Mouse (Mus musculus): ENCODE data around the gene Zfand3. TPM values are rescaled to one million over a fixed set of nuclear protein-coding genes. Genes with fewer than 3 reads are reported as not detected.

Gene Zfand3
- polyA plus RNA-seq, 1 experiment from 2014 or later = 55.1 TPM

DNA sequence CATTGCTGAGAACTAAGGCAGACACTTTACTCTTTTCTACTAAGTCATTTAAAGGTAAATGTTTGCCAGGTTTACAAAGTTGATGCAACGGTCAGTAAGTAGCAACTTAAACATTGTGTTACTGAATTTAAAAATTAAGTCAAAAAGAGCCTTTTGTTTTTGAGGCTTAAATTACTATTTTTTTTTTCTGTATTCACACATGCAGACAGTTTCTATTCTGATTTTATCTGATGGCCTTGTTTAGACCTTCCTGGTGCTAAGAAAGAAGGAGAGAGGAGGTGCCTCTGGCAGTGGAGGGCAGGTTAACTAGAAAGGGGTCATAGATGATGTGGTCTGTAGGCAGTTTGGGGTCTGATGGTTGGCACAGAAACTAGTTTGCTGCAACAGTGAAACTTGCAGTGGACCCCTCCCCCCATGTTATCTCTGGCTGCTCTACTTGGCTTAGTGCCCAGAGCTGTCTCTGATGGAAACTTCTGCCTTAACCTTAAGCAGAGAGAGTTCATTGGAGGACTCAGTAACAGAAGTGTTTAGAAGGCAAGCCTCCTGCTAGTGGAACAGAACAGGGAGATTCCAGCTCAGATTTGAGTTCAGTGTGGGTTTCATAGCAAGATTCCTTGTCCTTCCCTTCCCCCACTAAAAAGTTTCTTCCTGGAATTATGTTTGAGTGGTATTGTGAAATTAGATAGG is 23.0 kb downstream of the Zfand3 start:
- no peak overlapping the region for H3K27ac ChIP-seq (replicated peaks; ENCODE audit: low read depth, low read length)
- H3K4me2 ChIP-seq (ENCODE audit: low read depth, severe bottlenecking) = no peak overlapping the region
- H3K9me3 ChIP-seq (ENCODE audit: control insufficient read depth, low read length) = no peaks in the 10 kb centered on the region
- no peak for ATAC-seq (ENCODE audit: insufficient number of reproducible peaks, low FRiP score, low TSS enrichment, low read depth)
- DNase-seq (ENCODE audit: low spot score) = no peak
- WGBS = 88% methylated on average over 1 of the region's 1 CpGs
- H3K4me1 ChIP-seq (ENCODE audit: control insufficient read depth, insufficient read depth, low read length) = peaks cover 6% of the 10 kb centered on the region
- H3K9ac ChIP-seq (ENCODE audit: low read length) = no peak overlapping the region
- no peaks in the 10 kb centered on the region for H3K27me3 ChIP-seq (ENCODE audit: control insufficient read depth, insufficient read depth, low read length)
- H3K36me3 ChIP-seq (ENCODE audit: control insufficient read depth, insufficient read depth, low read length) = no peaks in the 10 kb centered on the region
- no peak overlapping the region for H3K4me3 ChIP-seq (ENCODE audit: low read depth, low read length)

DNA sequence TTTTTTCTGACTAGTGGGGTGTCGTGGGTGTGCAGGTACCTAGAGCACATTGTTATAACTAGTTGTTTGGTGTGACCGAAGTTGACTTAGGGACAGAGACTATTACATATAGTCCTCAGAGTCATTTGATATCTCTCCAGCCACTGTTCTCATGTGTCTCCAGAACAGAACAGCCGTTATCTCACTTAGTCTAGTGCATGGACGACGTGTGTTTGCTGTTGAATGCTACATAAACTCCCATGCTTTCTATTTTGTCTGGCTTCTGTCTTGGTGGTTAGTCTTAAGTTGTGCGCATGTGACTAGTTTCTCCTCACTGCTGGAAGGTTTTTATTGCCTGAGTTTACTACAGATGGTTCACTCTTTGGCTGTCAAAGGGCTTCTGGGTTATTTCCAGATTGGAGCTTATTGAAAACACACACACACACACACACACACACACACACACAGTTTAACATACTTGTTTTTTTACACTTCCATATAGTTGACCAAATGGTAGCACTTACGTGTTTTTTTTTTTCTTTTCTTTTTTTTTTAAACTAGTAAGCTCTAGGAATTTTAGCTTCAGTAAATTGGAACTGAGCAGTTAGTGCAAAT is 25.2 kb downstream of the Zfand3 start:
- Histone ChIP-seq H3K27me3 (ENCODE audit: control insufficient read depth, insufficient read depth, low read length) (no peaks in the 10 kb centered on the region), H3K4me2 (ENCODE audit: low read depth, severe bottlenecking) (no peak overlapping the region), H3K4me3 (ENCODE audit: low read depth, low read length) (no peak overlapping the region), H3K9ac (ENCODE audit: low read length) (no peak overlapping the region), H3K9me3 (ENCODE audit: control insufficient read depth, low read length) (no peaks in the 10 kb centered on the region), H3K27ac (replicated peaks; ENCODE audit: low read depth, low read length) (no peak overlapping the region), H3K4me1 (ENCODE audit: control insufficient read depth, insufficient read depth, low read length) (peaks cover 6% of the 10 kb centered on the region), H3K36me3 (ENCODE audit: control insufficient read depth, insufficient read depth, low read length) (no peaks in the 10 kb centered on the region)
- ATAC-seq (ENCODE audit: insufficient number of reproducible peaks, low FRiP score, low TSS enrichment, low read depth) (no peak), DNase-seq (ENCODE audit: low spot score) (no peak)
- WGBS = 70% methylated on average over 7 of the region's 7 CpGs

GRCm38 (mm10) chr17:30032796-30033195 is 28.3 kb downstream of the Zfand3 start:
- ATAC-seq (ENCODE audit: insufficient number of reproducible peaks, low FRiP score, low TSS enrichment, low read depth) (no peak), DNase-seq (ENCODE audit: low spot score) (no peak)
- Histone ChIP-seq H3K4me2 (ENCODE audit: low read depth, severe bottlenecking) (no peak overlapping the region), H3K9me3 (ENCODE audit: control insufficient read depth, low read length) (no peaks in the 10 kb centered on the region), H3K4me1 (ENCODE audit: control insufficient read depth, insufficient read depth, low read length) (peaks cover 6% of the 10 kb centered on the region), H3K36me3 (ENCODE audit: control insufficient read depth, insufficient read depth, low read length) (no peaks in the 10 kb centered on the region), H3K9ac (ENCODE audit: low read length) (no peak overlapping the region), H3K4me3 (ENCODE audit: low read depth, low read length) (no peak overlapping the region), H3K27ac (replicated peaks; ENCODE audit: low read depth, low read length) (no peak overlapping the region), H3K27me3 (ENCODE audit: control insufficient read depth, insufficient read depth, low read length) (no peaks in the 10 kb centered on the region)
- WGBS = 92% methylated on average over 4 of the region's 4 CpGs

- Histone ChIP-seq H3K27ac (replicated peaks; ENCODE audit: low read depth, low read length) (no peak overlapping the region), H3K4me2 (ENCODE audit: low read depth, severe bottlenecking) (no peak overlapping the region), H3K36me3 (ENCODE audit: control insufficient read depth, insufficient read depth, low read length) (no peaks in the 10 kb centered on the region), H3K4me1 (ENCODE audit: control insufficient read depth, insufficient read depth, low read length) (peaks cover 6% of the 10 kb centered on the region), H3K4me3 (ENCODE audit: low read depth, low read length) (no peak overlapping the region), H3K9me3 (ENCODE audit: control insufficient read depth, low read length) (no peaks in the 10 kb centered on the region), H3K27me3 (ENCODE audit: control insufficient read depth, insufficient read depth, low read length) (no peaks in the 10 kb centered on the region), H3K9ac (ENCODE audit: low read length) (no peak overlapping the region)
- WGBS = 85% methylated on average over 4 of the region's 4 CpGs
- ATAC-seq (ENCODE audit: insufficient number of reproducible peaks, low FRiP score, low TSS enrichment, low read depth) (no peak), DNase-seq (ENCODE audit: low spot score) (no peak)
These were observed 29.5 kb downstream of the Zfand3 start for GRCm38 (mm10) chr17:30033991-30034390.

GRCm38 (mm10) chr17:30035216-30036005 is 30.9 kb downstream of the Zfand3 start:
- Histone ChIP-seq H3K4me1 (ENCODE audit: control insufficient read depth, insufficient read depth, low read length) (no peaks in the 10 kb centered on the region), H3K36me3 (ENCODE audit: control insufficient read depth, insufficient read depth, low read length) (no peaks in the 10 kb centered on the region), H3K9ac (ENCODE audit: low read length) (no peak overlapping the region), H3K4me3 (ENCODE audit: low read depth, low read length) (no peak overlapping the region), H3K27me3 (ENCODE audit: control insufficient read depth, insufficient read depth, low read length) (no peaks in the 10 kb centered on the region), H3K27ac (replicated peaks; ENCODE audit: low read depth, low read length) (no peak overlapping the region), H3K4me2 (ENCODE audit: low read depth, severe bottlenecking) (no peak overlapping the region), H3K9me3 (ENCODE audit: control insufficient read depth, low read length) (no peaks in the 10 kb centered on the region)
- ATAC-seq (ENCODE audit: insufficient number of reproducible peaks, low FRiP score, low TSS enrichment, low read depth) (no peak), DNase-seq (ENCODE audit: low spot score) (no peak)
- 60% methylated on average over 4 of the region's 4 CpGs for WGBS

DNA sequence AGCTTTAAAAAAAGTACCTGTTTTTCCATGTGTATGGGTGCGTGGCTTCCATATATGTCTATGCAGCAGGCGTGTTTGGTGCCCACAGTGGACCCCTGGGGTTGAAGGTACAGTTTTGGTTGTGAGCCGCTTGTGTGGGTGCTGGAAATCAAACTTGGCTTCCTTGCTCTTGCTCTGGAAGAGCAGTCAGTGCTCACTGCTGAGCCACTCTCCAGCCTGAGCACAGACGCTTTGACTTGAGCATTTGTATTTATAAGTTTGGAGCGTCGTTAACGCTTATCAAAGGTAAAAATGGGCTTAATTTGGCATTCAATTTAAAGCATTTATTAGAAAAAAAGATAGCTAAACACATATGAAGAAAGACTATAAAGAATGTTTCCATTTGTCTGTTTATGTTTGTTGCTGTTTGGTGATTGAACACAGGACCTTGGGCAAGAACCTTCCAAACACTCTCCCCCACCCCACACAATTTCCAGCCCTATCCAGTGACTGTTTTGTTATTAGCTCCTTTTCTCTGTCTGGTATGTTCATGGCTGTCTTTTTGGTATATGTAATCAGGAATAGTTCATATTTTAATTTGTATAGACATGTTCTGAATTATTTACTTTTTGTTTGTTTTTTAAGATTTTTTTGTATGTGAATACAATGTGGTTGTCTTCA is 38.8 kb downstream of the Zfand3 start:
- H3K4me2 ChIP-seq (ENCODE audit: low read depth, severe bottlenecking) = no peak overlapping the region

GRCm38 (mm10) chr17:30045181-30045580 is 40.6 kb downstream of the Zfand3 start:
- Histone ChIP-seq H3K36me3 (ENCODE audit: control insufficient read depth, insufficient read depth, low read length) (no peaks in the 10 kb centered on the region), H3K4me3 (ENCODE audit: low read depth, low read length) (no peak overlapping the region), H3K9ac (ENCODE audit: low read length) (no peak overlapping the region), H3K4me1 (ENCODE audit: control insufficient read depth, insufficient read depth, low read length) (no peaks in the 10 kb centered on the region), H3K27me3 (ENCODE audit: control insufficient read depth, insufficient read depth, low read length) (no peaks in the 10 kb centered on the region), H3K4me2 (ENCODE audit: low read depth, severe bottlenecking) (no peak overlapping the region), H3K27ac (replicated peaks; ENCODE audit: low read depth, low read length) (no peak overlapping the region), H3K9me3 (ENCODE audit: control insufficient read depth, low read length) (no peaks in the 10 kb centered on the region)
- WGBS = 71% methylated on average over 2 of the region's 2 CpGs
- DNase-seq (ENCODE audit: low spot score) (peak; percentile 16), ATAC-seq (ENCODE audit: insufficient number of reproducible peaks, low FRiP score, low TSS enrichment, low read depth) (no peak)

More for the DNA sequence above, 38.8 kb downstream of the Zfand3 start:
- Histone ChIP-seq H3K9me3 (ENCODE audit: control insufficient read depth, low read length) (no peaks in the 10 kb centered on the region), H3K27ac (replicated peaks; ENCODE audit: low read depth, low read length) (no peak overlapping the region), H3K36me3 (ENCODE audit: control insufficient read depth, insufficient read depth, low read length) (no peaks in the 10 kb centered on the region), H3K27me3 (ENCODE audit: control insufficient read depth, insufficient read depth, low read length) (no peaks in the 10 kb centered on the region), H3K4me1 (ENCODE audit: control insufficient read depth, insufficient read depth, low read length) (no peaks in the 10 kb centered on the region), H3K9ac (ENCODE audit: low read length) (no peak overlapping the region), H3K4me3 (ENCODE audit: low read depth, low read length) (no peak overlapping the region)
- ATAC-seq (ENCODE audit: insufficient number of reproducible peaks, low FRiP score, low TSS enrichment, low read depth) (no peak), DNase-seq (ENCODE audit: low spot score) (no peak)
- WGBS = 91% methylated on average over 7 of the region's 7 CpGs

GRCm38 (mm10) chr17:30046654-30047053 is 42.1 kb downstream of the Zfand3 start:
- no peaks in the 10 kb centered on the region for H3K4me1 ChIP-seq (ENCODE audit: control insufficient read depth, insufficient read depth, low read length)
- H3K27me3 ChIP-seq (ENCODE audit: control insufficient read depth, insufficient read depth, low read length) = no peaks in the 10 kb centered on the region
- H3K9me3 ChIP-seq (ENCODE audit: control insufficient read depth, low read length) = no peaks in the 10 kb centered on the region
- ATAC-seq (ENCODE audit: insufficient number of reproducible peaks, low FRiP score, low TSS enrichment, low read depth) (no peak), DNase-seq (ENCODE audit: low spot score) (no peak)
- no peak overlapping the region for H3K9ac ChIP-seq (ENCODE audit: low read length)
- no peaks in the 10 kb centered on the region for H3K36me3 ChIP-seq (ENCODE audit: control insufficient read depth, insufficient read depth, low read length)
- no peak overlapping the region for H3K4me3 ChIP-seq (ENCODE audit: low read depth, low read length)
- no peak overlapping the region for H3K4me2 ChIP-seq (ENCODE audit: low read depth, severe bottlenecking)
- 94% methylated on average over 5 of the region's 5 CpGs for WGBS
- no peak overlapping the region for H3K27ac ChIP-seq (replicated peaks; ENCODE audit: low read depth, low read length)
